Mouse (Mus musculus) intestine, embryonic 15.5 days (tissue): ENCODE data around the gene Hpse. TPM values are rescaled to one million over a fixed set of nuclear protein-coding genes. Genes with fewer than 3 reads are reported as not detected.

Experiments used
- ATAC-seq: fragments of 200-750 bp; cut with Nextera tagmentation; 2 replicates; pipeline ENCODE4 v1.8.0; 2017; ENCODE audit warnings: moderate TSS enrichment, moderate library complexity
- H3K27ac ChIP-seq: fragments of 300-500 bp; sonication (generic); 2 replicates; pipeline ENCODE4 v1.5.1; 2015; ENCODE audit warnings: mild to moderate bottlenecking, inconsistent platforms
- H3K27me3 ChIP-seq: fragments of 300-500 bp; sonication (generic); replicated peaks from 2 replicates; pipeline ENCODE4 v1.6.1; 2015; ENCODE audit warnings: inconsistent platforms
- H3K36me3 ChIP-seq: fragments of 300-500 bp; sonication (generic); 2 replicates; pipeline ENCODE4 v1.6.1; 2015; ENCODE audit warnings: inconsistent platforms
- H3K4me1 ChIP-seq: fragments of 300-500 bp; sonication (generic); replicated peaks from 2 replicates; pipeline ENCODE4 v1.6.1; 2015; ENCODE audit warnings: inconsistent platforms
- H3K4me2 ChIP-seq: fragments of 300-500 bp; sonication (generic); replicated peaks from 2 replicates; pipeline ENCODE4 v1.6.1; 2015; ENCODE audit warnings: mild to moderate bottlenecking, inconsistent platforms
- H3K4me3 ChIP-seq: fragments of 300-500 bp; sonication (generic); replicated peaks from 2 replicates; pipeline ENCODE4 v1.5.1; 2015; ENCODE audit warnings: inconsistent platforms
- H3K9ac ChIP-seq: fragments of 300-500 bp; sonication (generic); 2 replicates; pipeline ENCODE4 v1.6.1; 2015; ENCODE audit warnings: inconsistent platforms
- H3K9me3 ChIP-seq: fragments of 300-500 bp; sonication (generic); 2 replicates; pipeline ENCODE4 v1.6.1; 2016; ENCODE audit warnings: inconsistent platforms
- WGBS: fragments of 180-500 bp; shearing (Covaris S2); methylation state at CpG from one replicate; pipeline ENCODE4 v1.1.7; 2015; 5-methylcytosine and 5-hydroxymethylcytosine counted together
- polyA plus RNA-seq: library from polyadenylated mRNA; unstranded; fragments of >200 nt; fragmentation: Nextera tagmentation; extraction: Ambion mirVana; gene quantifications from 2 replicates; pipeline ENCODE4 v1.2.1, GENCODE M21; 2015

Gene Hpse
- polyA plus RNA-seq, 1 experiment from 2014 or later: 3.9 TPM

DNA sequence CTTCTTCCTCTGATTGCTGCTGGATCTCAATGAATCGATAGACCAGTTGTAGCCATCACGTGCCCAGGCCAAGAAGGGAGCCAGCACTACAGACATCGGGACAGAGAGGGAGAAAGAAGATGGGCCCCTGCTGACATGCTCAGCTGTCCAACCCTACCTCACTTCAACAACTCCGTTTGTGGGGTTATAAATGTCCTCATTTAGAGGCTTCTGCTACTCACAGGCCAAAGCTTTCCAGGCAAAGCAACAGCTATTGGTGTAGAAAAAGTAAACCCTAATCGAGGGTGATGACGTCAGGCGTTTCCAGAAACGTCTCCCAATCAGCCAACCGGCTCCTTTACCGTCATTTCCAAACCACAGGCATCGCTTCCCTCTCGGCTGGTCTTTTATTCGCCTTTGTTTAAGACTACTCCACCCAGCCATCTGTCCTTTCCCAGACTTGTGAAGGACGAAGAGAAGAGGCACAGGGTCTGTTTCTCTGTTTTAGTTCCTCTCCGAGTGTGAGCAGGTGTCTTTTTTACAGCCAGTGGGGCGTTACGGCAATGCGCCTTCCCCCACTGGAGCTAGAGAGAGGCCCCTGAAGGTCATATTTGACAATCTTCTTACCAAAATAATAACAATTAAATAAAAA is 39.5 kb downstream of the Hpse start:
- Histone ChIP-seq H3K9me3 (no peaks in the 10 kb centered on the region), H3K36me3 (no peaks in the 10 kb centered on the region), H3K27ac (no peak overlapping the region), H3K4me3 (no peak overlapping the region), H3K9ac (no peak overlapping the region), H3K4me2 (no peak overlapping the region), H3K27me3 (no peaks in the 10 kb centered on the region), H3K4me1 (no peaks in the 10 kb centered on the region)
- WGBS: 71% methylated on average over 18 of the region's 18 CpGs
- ATAC-seq: no peak

- peak; percentile 60 for ATAC-seq
- 7% methylated on average over 17 of the region's 17 CpGs for WGBS
Observed at GRCm38 (mm10) chr5:100674711-100675376, 44.7 kb downstream of the Hpse start, which contains the start of gene Coq2. Coq2 (minus strand) TSS chr5:100675140.

GRCm38 (mm10) chr5:100673745-100674486 is 45.6 kb downstream of the Hpse start:
- peak overlapping the region; percentile 93 for H3K9ac ChIP-seq
- no peaks in the 10 kb centered on the region for H3K9me3 ChIP-seq
- H3K4me1 ChIP-seq: peaks cover 21% of the 10 kb centered on the region; the same call in 1 of the 2 replicates
- H3K4me3 ChIP-seq: peak overlapping the region; percentile 77
- no peaks in the 10 kb centered on the region for H3K36me3 ChIP-seq
- H3K27me3 ChIP-seq: no peaks in the 10 kb centered on the region
- peak; percentile 97 for ATAC-seq
- peak overlapping the region; percentile 72 for H3K4me2 ChIP-seq
- whole genome bisulfite sequencing: under 1% methylated on average over 71 of the region's 71 CpGs
- H3K27ac ChIP-seq: peak overlapping the region; percentile 84

More at GRCm38 (mm10) chr5:100674711-100675376, 44.7 kb downstream of the Hpse start, which contains the start of gene Coq2:
- Histone ChIP-seq H3K9me3 (no peaks in the 10 kb centered on the region), H3K27me3 (no peaks in the 10 kb centered on the region), H3K27ac (peak within 1 kb of the TSS; percentile 84), H3K4me3 (peak within 1 kb of the TSS; percentile 77), H3K36me3 (no peaks in the 10 kb centered on the region), H3K9ac (peak within 1 kb of the TSS; percentile 93), H3K4me2 (peak within 1 kb of the TSS; percentile 72), H3K4me1 (peaks cover 21% of the 10 kb centered on the region; the same call in 1 of the 2 replicates)

GRCm38 (mm10) chr5:100672403-100672802 is 47.1 kb downstream of the Hpse start:
- H3K4me3 ChIP-seq: no peak overlapping the region

GRCm38 (mm10) chr5:100671897-100672296 is 47.6 kb downstream of the Hpse start:
- H3K4me2 ChIP-seq: peak overlapping the region; percentile 4; the same call in 1 of the 2 replicates
- 0 out of 2 replicates have a peak, but pooled peaks cover 4% of the 10 kb centered on the region for H3K36me3 ChIP-seq
- H3K9ac ChIP-seq: no peak overlapping the region
- H3K27me3 ChIP-seq: no peaks in the 10 kb centered on the region
- 51% methylated on average over 3 of the region's 3 CpGs for WGBS
- no peaks in the 10 kb centered on the region for H3K9me3 ChIP-seq
- H3K27ac ChIP-seq: 0 out of 2 replicates have a peak overlapping the region, but pooled peaks have one; percentile 11
- peaks cover 21% of the 10 kb centered on the region; the same call in 1 of the 2 replicates for H3K4me1 ChIP-seq
- ATAC-seq: no peak
- H3K4me3 ChIP-seq: no peak overlapping the region

More at GRCm38 (mm10) chr5:100672403-100672802, 47.1 kb downstream of the Hpse start:
- Histone ChIP-seq H3K27me3 (no peaks in the 10 kb centered on the region), H3K4me1 (peaks cover 21% of the 10 kb centered on the region; the same call in 1 of the 2 replicates), H3K27ac (0 out of 2 replicates have a peak overlapping the region, but pooled peaks have one; percentile 11), H3K36me3 (0 out of 2 replicates have a peak, but pooled peaks cover 4% of the 10 kb centered on the region), H3K9ac (no peak overlapping the region), H3K4me2 (peak overlapping the region; percentile 72), H3K9me3 (no peaks in the 10 kb centered on the region)
- no peak for ATAC-seq
- WGBS: 65% methylated on average over 4 of the region's 4 CpGs

DNA sequence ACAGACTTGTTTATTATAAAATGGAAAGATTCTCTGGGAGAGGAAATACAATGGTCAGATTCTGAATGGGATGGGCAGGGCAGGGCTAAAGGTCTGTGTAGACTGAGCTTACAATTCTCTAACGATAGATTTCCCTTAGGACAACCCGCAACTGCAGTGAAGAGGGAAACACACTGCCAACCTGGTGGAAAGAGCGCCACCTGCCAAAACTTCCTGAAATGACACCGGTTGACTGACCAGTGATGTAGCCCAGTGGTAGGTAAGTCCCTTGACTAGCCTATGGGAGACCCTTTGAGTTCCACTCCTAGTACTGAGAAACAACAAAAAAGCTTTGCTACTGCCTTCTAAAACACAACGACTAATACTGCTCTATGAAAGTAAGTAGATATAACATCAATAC is 48.1 kb downstream of the Hpse start:
- no peak for ATAC-seq
- no peak overlapping the region for H3K4me3 ChIP-seq
- no peaks in the 10 kb centered on the region for H3K9me3 ChIP-seq
- no peak overlapping the region for H3K9ac ChIP-seq
- no peak overlapping the region for H3K4me2 ChIP-seq
- 0 out of 2 replicates have a peak, but pooled peaks cover 4% of the 10 kb centered on the region for H3K36me3 ChIP-seq
- H3K27me3 ChIP-seq: no peaks in the 10 kb centered on the region
- H3K27ac ChIP-seq: no peak overlapping the region
- H3K4me1 ChIP-seq: peaks cover 21% of the 10 kb centered on the region; the same call in 1 of the 2 replicates
- whole genome bisulfite sequencing: 20% methylated on average over 5 of the region's 5 CpGs

DNA sequence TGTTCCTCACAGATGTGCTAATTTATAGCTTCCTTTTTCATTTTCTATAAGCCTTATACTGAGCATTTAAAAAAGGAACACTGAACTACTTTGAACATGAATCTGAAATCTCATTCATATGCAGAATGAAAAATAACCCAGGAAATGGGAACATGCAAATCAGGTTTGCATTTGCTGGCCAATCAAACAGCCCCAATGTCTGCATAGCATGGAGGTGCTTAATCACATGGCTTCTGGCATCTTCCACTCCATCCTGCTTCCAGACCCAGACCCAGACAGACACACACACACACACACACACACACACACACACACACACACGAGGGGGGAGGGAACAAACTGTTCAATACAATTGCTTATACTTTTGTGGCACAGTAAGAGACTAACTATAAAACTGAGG is 52.6 kb downstream of the Hpse start:
- H3K4me3 ChIP-seq: no peak overlapping the region
- no peaks in the 10 kb centered on the region for H3K27me3 ChIP-seq
- H3K27ac ChIP-seq: no peak overlapping the region
- ATAC-seq: no peak
- peaks cover 8% of the 10 kb centered on the region; the same call in 1 of the 2 replicates for H3K4me1 ChIP-seq
- no peak overlapping the region for H3K4me2 ChIP-seq
- peaks cover 22% of the 10 kb centered on the region; the same call in 1 of the 2 replicates for H3K36me3 ChIP-seq
- H3K9ac ChIP-seq: no peak overlapping the region
- WGBS: 71% methylated on average over 1 of the region's 1 CpGs
- no peaks in the 10 kb centered on the region for H3K9me3 ChIP-seq

DNA sequence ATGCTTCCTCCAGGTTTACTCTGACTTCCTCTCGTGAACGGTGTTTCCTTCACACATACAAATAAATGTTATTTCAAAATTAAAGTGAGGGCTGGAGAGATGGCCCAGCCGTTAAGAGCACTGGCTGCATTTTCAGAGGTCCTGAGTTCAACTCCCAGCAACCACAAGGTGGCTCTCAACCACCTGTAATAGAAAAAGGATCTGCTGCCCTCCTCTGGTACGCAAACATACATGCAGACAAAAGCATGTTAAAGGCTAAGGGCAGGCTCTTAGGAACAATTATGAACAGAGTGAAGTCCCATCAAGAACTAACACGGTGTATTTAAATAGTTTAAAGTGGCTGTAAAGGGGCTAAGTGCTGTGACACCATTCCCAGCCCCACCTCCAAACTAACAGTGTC is 55.7 kb downstream of the Hpse start:
- WGBS: 45% methylated on average over 5 of the region's 5 CpGs
- Histone ChIP-seq H3K4me1 (no peaks in the 10 kb centered on the region), H3K4me2 (no peak overlapping the region), H3K27me3 (no peaks in the 10 kb centered on the region), H3K4me3 (no peak overlapping the region), H3K9ac (no peak overlapping the region), H3K27ac (no peak overlapping the region), H3K9me3 (no peaks in the 10 kb centered on the region), H3K36me3 (peaks cover 24% of the 10 kb centered on the region; the same call in 1 of the 2 replicates)
- peak; percentile 61 for ATAC-seq

DNA sequence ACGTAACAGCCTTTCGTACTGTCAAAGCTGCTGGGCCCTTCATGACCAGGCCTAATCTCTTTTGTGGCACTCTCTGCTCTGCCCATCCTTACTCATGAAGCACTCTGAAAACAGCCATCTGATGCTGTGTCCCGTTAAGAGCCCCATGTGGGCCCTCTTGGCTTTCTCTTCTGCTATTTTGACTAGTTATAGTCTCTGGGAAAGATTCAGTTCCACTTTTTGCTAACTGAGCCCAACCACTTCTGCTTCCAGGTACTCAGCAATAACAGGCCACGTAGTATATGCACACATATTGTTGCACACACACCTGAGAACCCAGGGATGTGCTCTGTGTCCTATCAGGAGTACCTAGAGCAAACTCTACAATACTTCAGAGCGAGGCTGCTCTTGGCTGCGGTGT is 56.5 kb downstream of the Hpse start:
- Histone ChIP-seq H3K27me3 (no peaks in the 10 kb centered on the region), H3K4me1 (no peaks in the 10 kb centered on the region), H3K27ac (no peak overlapping the region), H3K9me3 (no peaks in the 10 kb centered on the region), H3K9ac (no peak overlapping the region), H3K36me3 (peaks cover 24% of the 10 kb centered on the region; the same call in 1 of the 2 replicates), H3K4me3 (no peak overlapping the region), H3K4me2 (no peak overlapping the region)
- ATAC-seq: no peak
- WGBS: 92% methylated on average over 6 of the region's 6 CpGs

- no peak for ATAC-seq
- 72% methylated on average over 6 of the region's 6 CpGs for WGBS
- H3K4me2 ChIP-seq: no peak overlapping the region
- H3K4me1 ChIP-seq: 0 out of 2 replicates have a peak, but pooled peaks cover under 1% of the 10 kb centered on the region
- H3K27ac ChIP-seq: no peak overlapping the region
- no peak overlapping the region for H3K4me3 ChIP-seq
- H3K36me3 ChIP-seq: peaks cover 30% of the 10 kb centered on the region
- H3K9ac ChIP-seq: no peak overlapping the region
- no peaks in the 10 kb centered on the region for H3K9me3 ChIP-seq
- no peaks in the 10 kb centered on the region for H3K27me3 ChIP-seq
Observed at GRCm38 (mm10) chr5:100658460-100658859, 61.1 kb downstream of the Hpse start.

DNA sequence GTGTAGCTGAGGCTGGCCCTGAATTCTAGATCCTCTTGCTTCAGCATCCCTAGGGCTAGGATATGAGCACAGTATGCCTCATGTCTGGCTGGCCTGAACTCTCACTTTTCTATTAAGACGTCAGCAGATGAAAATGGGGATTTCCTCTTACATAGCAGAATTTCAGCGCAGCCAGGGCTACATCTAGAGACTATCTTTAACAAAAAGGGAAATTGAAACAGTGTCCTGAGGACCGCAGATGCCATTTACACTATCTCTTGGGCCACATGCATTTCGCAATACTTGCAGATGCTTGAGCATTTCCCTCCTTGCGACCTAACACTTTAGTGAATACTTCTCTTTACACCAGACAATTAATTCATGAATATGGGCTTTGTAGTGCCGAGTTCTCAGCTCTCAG is 63.2 kb downstream of the Hpse start:
- Histone ChIP-seq H3K27ac (no peak overlapping the region), H3K36me3 (peaks cover 24% of the 10 kb centered on the region), H3K4me3 (no peak overlapping the region), H3K4me2 (no peak overlapping the region), H3K9ac (no peak overlapping the region), H3K9me3 (no peaks in the 10 kb centered on the region), H3K4me1 (0 out of 2 replicates have a peak, but pooled peaks cover 2% of the 10 kb centered on the region), H3K27me3 (no peaks in the 10 kb centered on the region)
- ATAC-seq: no peak
- whole genome bisulfite sequencing: 86% methylated on average over 6 of the region's 6 CpGs

GRCm38 (mm10) chr5:100652327-100652726 is 67.2 kb downstream of the Hpse start:
- no peaks in the 10 kb centered on the region for H3K27me3 ChIP-seq
- H3K4me2 ChIP-seq: no peak overlapping the region
- H3K9me3 ChIP-seq: no peaks in the 10 kb centered on the region
- H3K36me3 ChIP-seq: peaks cover 20% of the 10 kb centered on the region
- ATAC-seq: 0 out of 2 replicates have a peak, but pooled peaks have one; percentile 21
- H3K9ac ChIP-seq: no peak overlapping the region
- H3K27ac ChIP-seq: no peak overlapping the region
- H3K4me1 ChIP-seq: 0 out of 2 replicates have a peak, but pooled peaks cover 7% of the 10 kb centered on the region
- 82% methylated on average over 9 of the region's 9 CpGs for WGBS
- no peak overlapping the region for H3K4me3 ChIP-seq
